Mouse (Mus musculus) MEL (cell line): ENCODE measurements around the gene Mbd6. TPM values are rescaled to one million over a fixed set of nuclear protein-coding genes. Genes with fewer than 3 reads are reported as not detected.

ENCODE experiments used
- DNase-seq: peaks from one replicate; pipeline ENCODE4 v3.0.0; 2011; ENCODE audit warnings: low read depth, low spot score
- H3K27ac ChIP-seq: 2 replicates; pipeline ENCODE4 v1.5.1; 2012; ENCODE audit warnings: low read depth, mild to moderate bottlenecking, control low read depth, low read length, moderate library complexity; ENCODE audit not compliant: control insufficient read depth
- H3K27me3 ChIP-seq, 2 experiments: fragments of 150-350 bp in 1 of 2; sonication (generic) in 1 of 2; 2 replicates each; pipeline ENCODE4 v1.6.1; 2012; ENCODE audit warnings: low read length in 2 of 2, mild to moderate bottlenecking in 2 of 2, improper control_type of control experiment in 1 of 2, moderate library complexity in 1 of 2; ENCODE audit not compliant: insufficient read depth in 2 of 2, control insufficient read depth in 1 of 2
- H3K36me3 ChIP-seq, 2 experiments: 2 replicates each; pipeline ENCODE4 v1.6.1; 2012 to 2014; ENCODE audit warnings: low read length in 2 of 2, improper control_type of control experiment in 1 of 2, inconsistent platforms in 1 of 2, mild to moderate bottlenecking in 1 of 2; ENCODE audit not compliant: insufficient read depth in 2 of 2, control insufficient read depth in 1 of 2
- H3K4me1 ChIP-seq, 2 experiments: fragments of 150-350 bp in 1 of 2; sonication (generic) in 1 of 2; 2 replicates each; pipeline ENCODE4 v1.6.1; 2012; ENCODE audit warnings: low read length in 2 of 2, improper control_type of control experiment in 1 of 2, mild to moderate bottlenecking in 1 of 2; ENCODE audit not compliant: insufficient read depth in 2 of 2, control insufficient read depth in 1 of 2
- H3K4me3 ChIP-seq, 2 experiments: fragments of 150-350 bp in 1 of 2; sonication (generic) in 1 of 2; 2 replicates each; pipeline ENCODE4 v1.5.1; 2012; ENCODE audit warnings: low read depth in 2 of 2, low read length in 2 of 2, mild to moderate bottlenecking in 2 of 2, moderate library complexity in 2 of 2, control low read depth in 1 of 2, improper control_type of control experiment in 1 of 2; ENCODE audit not compliant: control insufficient read depth in 1 of 2, insufficient read depth in 1 of 2
- H3K79me2 ChIP-seq: 2 replicates; pipeline ENCODE4 v1.6.1; 2012; ENCODE audit warnings: mild to moderate bottlenecking, low read length, moderate library complexity; ENCODE audit not compliant: control insufficient read depth, poor library complexity, insufficient read depth
- H3K9ac ChIP-seq: 2 replicates; pipeline ENCODE4 v1.6.1; 2012; ENCODE audit warnings: low read depth, mild to moderate bottlenecking, control low read depth, low read length, moderate library complexity; ENCODE audit not compliant: control insufficient read depth, poor library complexity, severe bottlenecking
- H3K9me3 ChIP-seq: fragments of 150-350 bp; sonication (generic); replicated peaks from 2 replicates; pipeline ENCODE4 v1.6.1; 2012; ENCODE audit warnings: mild to moderate bottlenecking, low read length, improper control_type of control experiment, moderate library complexity; ENCODE audit not compliant: insufficient read depth
- BHLHE40 ChIP-seq: IDR thresholded peaks from 2 replicates; pipeline ENCODE4 v1.6.1; 2012; ENCODE audit warnings: low read depth, mild to moderate bottlenecking, inconsistent platforms, low read length, improper control_type of control experiment, borderline replicate concordance
- CHD1 ChIP-seq: IDR thresholded peaks from 2 replicates; pipeline ENCODE4 v1.6.1; 2012; ENCODE audit warnings: low read depth, mild to moderate bottlenecking, inconsistent platforms, low read length, improper control_type of control experiment
- CTCF ChIP-seq, 3 experiments: IDR thresholded peaks in 2 of 3; conservative IDR thresholded peaks in 1 of 3; 2 replicates each; pipeline ENCODE4 v1.5.1; 2011 to 2012; ENCODE audit warnings: low read length in 3 of 3, low read depth in 2 of 3, mild to moderate bottlenecking in 2 of 3, improper control_type of control experiment in 1 of 3, inconsistent platforms in 1 of 3, mixed read lengths in 1 of 3, moderate library complexity in 1 of 3; ENCODE audit not compliant: control insufficient read depth in 1 of 3, insufficient read depth in 1 of 3, poor library complexity in 1 of 3, severe bottlenecking in 1 of 3
- E2F4 ChIP-seq: IDR thresholded peaks from 2 replicates; pipeline ENCODE4 v1.6.1; 2011; ENCODE audit warnings: low read depth, low read length, improper control_type of control experiment, borderline replicate concordance
- ELF1 ChIP-seq: IDR thresholded peaks from 2 replicates; pipeline ENCODE4 v1.6.1; 2014; ENCODE audit warnings: low read depth, mild to moderate bottlenecking, inconsistent platforms, low read length, improper control_type of control experiment, moderate library complexity
- EP300 ChIP-seq, 2 experiments: IDR thresholded peaks; 2 replicates each; pipeline ENCODE4 v1.6.1; 2011; ENCODE audit warnings: improper control_type of control experiment in 2 of 2, low read length in 2 of 2, low read depth in 1 of 2, mild to moderate bottlenecking in 1 of 2
- ETS1 ChIP-seq: IDR thresholded peaks from 2 replicates; pipeline ENCODE4 v1.6.1; 2012; ENCODE audit warnings: low read depth, mild to moderate bottlenecking, inconsistent platforms, low read length, improper control_type of control experiment, moderate library complexity
- GABPA ChIP-seq: IDR thresholded peaks from 2 replicates; pipeline ENCODE4 v1.6.1; 2012; ENCODE audit warnings: low read depth, mild to moderate bottlenecking, inconsistent platforms, low read length, improper control_type of control experiment, moderate library complexity
- GATA1 ChIP-seq: IDR thresholded peaks from 2 replicates; pipeline ENCODE4 v1.6.1; 2011; ENCODE audit warnings: low read depth, low read length, improper control_type of control experiment
- HCFC1 ChIP-seq: IDR thresholded peaks from 2 replicates; pipeline ENCODE4 v1.6.1; 2012; ENCODE audit warnings: low read depth, mild to moderate bottlenecking, inconsistent platforms, low read length, improper control_type of control experiment, moderate library complexity
- JUND ChIP-seq: IDR thresholded peaks from 2 replicates; pipeline ENCODE4 v1.6.1; 2011; ENCODE audit warnings: low read depth, mild to moderate bottlenecking, improper control_type of control experiment, low read length
- KAT2A ChIP-seq: conservative IDR thresholded peaks from 2 replicates; pipeline ENCODE4 v1.6.1; 2012; ENCODE audit warnings: low read depth, low read length, improper control_type of control experiment, inconsistent platforms
- MAFK ChIP-seq: IDR thresholded peaks from 2 replicates; pipeline ENCODE4 v1.6.1; 2011; ENCODE audit warnings: low read depth, mild to moderate bottlenecking, low read length, improper control_type of control experiment, borderline replicate concordance
- MAX ChIP-seq: IDR thresholded peaks from 2 replicates; pipeline ENCODE4 v1.6.1; 2011; ENCODE audit warnings: low read length, improper control_type of control experiment
- MAZ ChIP-seq: IDR thresholded peaks from 2 replicates; pipeline ENCODE4 v1.6.1; 2012; ENCODE audit warnings: low read depth, mild to moderate bottlenecking, inconsistent platforms, low read length, improper control_type of control experiment
- MEF2A ChIP-seq: IDR thresholded peaks from 2 replicates; pipeline ENCODE4 v1.6.1; 2014; ENCODE audit warnings: low read depth, mild to moderate bottlenecking, inconsistent platforms, low read length, improper control_type of control experiment; ENCODE audit not compliant: poor library complexity, insufficient replicate concordance, severe bottlenecking; ENCODE audit errors: extremely low read depth
- MXI1 ChIP-seq: IDR thresholded peaks from 2 replicates; pipeline ENCODE4 v1.6.1; 2011; ENCODE audit warnings: mild to moderate bottlenecking, low read depth, low read length, improper control_type of control experiment
- MYB ChIP-seq: IDR thresholded peaks from 2 replicates; pipeline ENCODE4 v1.6.1; 2011; ENCODE audit warnings: mild to moderate bottlenecking, low read depth, low read length, improper control_type of control experiment
- MYC ChIP-seq: IDR thresholded peaks from 2 replicates; pipeline ENCODE4 v1.6.1; 2011; ENCODE audit warnings: low read depth, mild to moderate bottlenecking, low read length, improper control_type of control experiment, moderate library complexity
- NELFE ChIP-seq: IDR thresholded peaks from 2 replicates; pipeline ENCODE4 v1.6.1; 2011; ENCODE audit warnings: low read depth, low read length, improper control_type of control experiment
- NRF1 ChIP-seq: IDR thresholded peaks from 2 replicates; pipeline ENCODE4 v1.6.1; 2014; ENCODE audit warnings: low read depth, mild to moderate bottlenecking, inconsistent platforms, low read length, improper control_type of control experiment, moderate library complexity; ENCODE audit not compliant: poor library complexity, insufficient read depth, severe bottlenecking
- POLR2A ChIP-seq, 2 experiments: IDR thresholded peaks; 2 replicates each; pipeline ENCODE4 v1.6.1; 2011 to 2012; ENCODE audit warnings: low read length in 2 of 2, mild to moderate bottlenecking in 2 of 2, control low read depth in 1 of 2, improper control_type of control experiment in 1 of 2, low read depth in 1 of 2, moderate library complexity in 1 of 2; ENCODE audit not compliant: control insufficient read depth in 1 of 2, insufficient read depth in 1 of 2, poor library complexity in 1 of 2
- POLR2AphosphoS2 ChIP-seq: IDR thresholded peaks from 2 replicates; pipeline ENCODE4 v1.6.1; 2011; ENCODE audit warnings: low read length, improper control_type of control experiment
- POLR2AphosphoS5 ChIP-seq: IDR thresholded peaks from 2 replicates; pipeline ENCODE4 v1.6.1; 2012; ENCODE audit warnings: low read depth, borderline replicate concordance, mild to moderate bottlenecking, inconsistent platforms, low read length, moderate library complexity, mixed read lengths
- RAD21 ChIP-seq: IDR thresholded peaks from 2 replicates; pipeline ENCODE4 v1.6.1; 2011; ENCODE audit warnings: mild to moderate bottlenecking, low read depth, low read length, improper control_type of control experiment
- RCOR1 ChIP-seq: IDR thresholded peaks from 2 replicates; pipeline ENCODE4 v1.6.1; 2012; ENCODE audit warnings: low read depth, mild to moderate bottlenecking, inconsistent platforms, low read length, improper control_type of control experiment
- SIN3A ChIP-seq: IDR thresholded peaks from 2 replicates; pipeline ENCODE4 v1.6.1; 2012; ENCODE audit warnings: low read length, improper control_type of control experiment, inconsistent platforms
- SMC3 ChIP-seq: IDR thresholded peaks from 2 replicates; pipeline ENCODE4 v1.6.1; 2011; ENCODE audit warnings: low read depth, low read length, improper control_type of control experiment
- TAL1 ChIP-seq: IDR thresholded peaks from 2 replicates; pipeline ENCODE4 v1.6.1; 2012; ENCODE audit warnings: mild to moderate bottlenecking, inconsistent platforms, low read length, moderate library complexity, mixed read lengths
- TBP ChIP-seq: IDR thresholded peaks from 2 replicates; pipeline ENCODE4 v1.8.0; 2011; ENCODE audit warnings: low read depth, low read length, improper control_type of control experiment
- TCF12 ChIP-seq: IDR thresholded peaks from 2 replicates; pipeline ENCODE4 v1.6.1; 2014; ENCODE audit warnings: low read depth, mild to moderate bottlenecking, inconsistent platforms, low read length, improper control_type of control experiment, moderate library complexity
- UBTF ChIP-seq: IDR thresholded peaks from 2 replicates; pipeline ENCODE4 v1.6.1; 2012; ENCODE audit warnings: low read depth, mild to moderate bottlenecking, inconsistent platforms, low read length, improper control_type of control experiment, moderate library complexity, borderline replicate concordance; ENCODE audit not compliant: insufficient read depth
- USF1 ChIP-seq: IDR thresholded peaks from 2 replicates; pipeline ENCODE4 v1.6.1; 2014; ENCODE audit warnings: low read depth, mild to moderate bottlenecking, inconsistent platforms, low read length, improper control_type of control experiment, moderate library complexity
- USF2 ChIP-seq, 2 experiments: IDR thresholded peaks; 2 replicates each; pipeline ENCODE4 v1.6.1; 2011 to 2012; ENCODE audit warnings: improper control_type of control experiment in 2 of 2, low read length in 2 of 2, borderline replicate concordance in 1 of 2, inconsistent platforms in 1 of 2, low read depth in 1 of 2, mild to moderate bottlenecking in 1 of 2; ENCODE audit not compliant: insufficient read depth in 1 of 2
- ZC3H11A ChIP-seq: IDR thresholded peaks from 2 replicates; pipeline ENCODE4 v1.6.1; 2012; ENCODE audit warnings: low read depth, mild to moderate bottlenecking, inconsistent platforms, low read length, improper control_type of control experiment
- ZKSCAN1 ChIP-seq: IDR thresholded peaks from 2 replicates; pipeline ENCODE4 v1.6.1; 2012; ENCODE audit warnings: low read depth, mild to moderate bottlenecking, inconsistent platforms, low read length, improper control_type of control experiment, moderate library complexity
- ZMIZ1 ChIP-seq: IDR thresholded peaks from 2 replicates; pipeline ENCODE4 v1.6.1; 2012; ENCODE audit warnings: low read depth, mild to moderate bottlenecking, inconsistent platforms, low read length, improper control_type of control experiment, moderate library complexity
- ZNF384 ChIP-seq: IDR thresholded peaks from 2 replicates; pipeline ENCODE4 v1.6.1; 2012; ENCODE audit warnings: low read depth, mild to moderate bottlenecking, inconsistent platforms, low read length, improper control_type of control experiment
- polyA plus RNA-seq, 2 experiments: library from polyadenylated mRNA; stranded (reverse) in 1 of 2; unstranded in 1 of 2; fragments of >175 nt in 1 of 2; fragments of >200 nt in 1 of 2; gene quantifications; 2 replicates each; pipeline versions ENCODE4 v1.2.1 to v1.2.4; 2012; ENCODE audit warnings: low replicate concordance in 2 of 2, low read depth in 1 of 2; ENCODE audit not compliant: insufficient read length in 2 of 2, insufficient read depth in 1 of 2, missing spikeins in 1 of 2
- total RNA-seq: library from RNA; depleted of rRNA; stranded (reverse); fragments of 300-350 nt; gene quantifications from 2 replicates; pipeline ENCODE4 v1.2.3, GENCODE M21; 2012

The Mbd6 gene
- total and polyA plus RNA-seq, 3 experiments: 4.2 to 44.8 TPM; not detected in 1

- Histone ChIP-seq H3K4me3 (peak overlapping the region; percentile 65 to 76), H3K36me3 (peaks cover 5 to 21% of the 10 kb centered on the region in 2 experiments), H3K9ac (peak overlapping the region; percentile 81), H3K27me3 (no peaks in the 10 kb centered on the region), H3K4me1 (peaks cover 3 to 24% of the 10 kb centered on the region in 2 experiments; a peak in 3 of 4 replicates), H3K9me3 (no peaks in the 10 kb centered on the region), H3K79me2 (peaks cover 29% of the 10 kb centered on the region), H3K27ac (peak overlapping the region; percentile 73)
- DNase-seq: peak; percentile 92
- peak; percentile 65 for TF ChIP-seq SMC3
- TF ChIP-seq KAT2A: no peak
- no peak for TF ChIP-seq MEF2A
- TF ChIP-seq MAZ: no peak
- TF ChIP-seq POLR2AphosphoS5: no peak
- TF ChIP-seq ZKSCAN1: no peak
- TF ChIP-seq UBTF: no peak
- TF ChIP-seq GATA1: no peak
- no peak for TF ChIP-seq JUND
- TF ChIP-seq CHD1: peak; percentile 68; the same call in 1 of the 2 replicates
- no peak for TF ChIP-seq USF1
- no peak for TF ChIP-seq ELF1
- peak; percentile 69; the same call in 1 of the 2 replicates for TF ChIP-seq MAX
- peak; percentile 33; the same call in 1 of the 2 replicates for TF ChIP-seq BHLHE40
- peak; percentile 77 for TF ChIP-seq TBP
- no peak; the same call in 1 of the 2 replicates for TF ChIP-seq ZMIZ1
- TF ChIP-seq SIN3A: peak; percentile 70
- TF ChIP-seq MXI1: no peak
- no peak; the same call in 1 of the 2 replicates for TF ChIP-seq RCOR1
- TF ChIP-seq ZNF384: no peak; the same call in 1 of the 2 replicates
- peak; percentile 87 for TF ChIP-seq MYC
- no peak for TF ChIP-seq NELFE
- no peak for TF ChIP-seq EP300 (IDR thresholded peaks at IDR 0.05; ENCODE audit: low read depth in 1 of 2, low read length in 2 of 2)
- TF ChIP-seq TCF12: peak; percentile 40; the same call in 1 of the 2 replicates
- no peak for TF ChIP-seq E2F4
- TF ChIP-seq POLR2AphosphoS2: no peak
- no peak for TF ChIP-seq GABPA
- no peak for TF ChIP-seq MYB
- peak; percentile 74 for TF ChIP-seq HCFC1
- no peak; a peak in 1 of 4 replicates for TF ChIP-seq POLR2A (IDR thresholded peaks at IDR 0.05; ENCODE audit: control insufficient read depth in 1 of 2, insufficient read depth in 1 of 2, low read depth in 1 of 2, low read length in 2 of 2, poor library complexity in 1 of 2)
- no peak for TF ChIP-seq USF2 (IDR thresholded peaks at IDR 0.05; ENCODE audit: borderline replicate concordance in 1 of 2, insufficient read depth in 1 of 2, low read depth in 1 of 2, low read length in 2 of 2)
- no peak for TF ChIP-seq NRF1
- TF ChIP-seq ZC3H11A: peak; percentile 39
- no peak for TF ChIP-seq TAL1
- no peak for TF ChIP-seq MAFK
- peak; percentile 37 for TF ChIP-seq RAD21
- TF ChIP-seq CTCF (IDR thresholded peaks at IDR 0.05 in 2 of 3, conservative IDR thresholded peaks at IDR 0.05 in 1 of 3; ENCODE audit: control insufficient read depth in 1 of 3, insufficient read depth in 1 of 3, low read depth in 2 of 3, low read length in 3 of 3, poor library complexity in 1 of 3, severe bottlenecking in 1 of 3): peak; percentile 61 to 94 (median 82)
- peak; percentile 49; the same call in 1 of the 2 replicates for TF ChIP-seq ETS1
These were observed 23.5 kb upstream of the Mbd6 start for GRCm38 (mm10) chr10:127312356-127312676.
